Mouse (Mus musculus) CH12.LX (cell line): ENCODE measurements around the gene Plekhg2. TPM values are rescaled to one million over a fixed set of nuclear protein-coding genes. Genes with fewer than 3 reads are reported as not detected.
A peak's percentile ranks its signal among the peaks of the same experiment; 100 is the strongest.

Experiments used
- DNase-seq: peaks from one replicate; pipeline ENCODE4 v3.0.0-alpha.2; 2013; ENCODE audit errors: extremely low read depth
- H3K27ac ChIP-seq: 2 replicates; pipeline ENCODE4 v1.5.1; 2012; ENCODE audit warnings: low read depth, mild to moderate bottlenecking, control low read depth, moderate library complexity; ENCODE audit not compliant: insufficient read depth
- H3K27me3 ChIP-seq: replicated peaks from 2 replicates; pipeline ENCODE3; 2012; ENCODE audit warnings: inconsistent platforms
- H3K36me3 ChIP-seq, 2 experiments: replicated peaks in 1 of 2; 2 replicates each; pipeline versions ENCODE3 to v1.6.1; 2012; ENCODE audit warnings: inconsistent platforms in 1 of 2, low read length in 1 of 2, mild to moderate bottlenecking in 1 of 2, mixed read lengths in 1 of 2, moderate library complexity in 1 of 2; ENCODE audit not compliant: control insufficient read depth in 1 of 2, insufficient read depth in 1 of 2
- H3K4me1 ChIP-seq, 2 experiments: 2 replicates each; pipeline ENCODE4 v1.6.1; 2012; ENCODE audit warnings: inconsistent platforms in 1 of 2, moderate library complexity in 1 of 2; ENCODE audit not compliant: insufficient read depth in 2 of 2, control insufficient read depth in 1 of 2
- H3K4me2 ChIP-seq: 2 replicates; pipeline ENCODE4 v1.6.1; 2012; ENCODE audit warnings: low read depth, mild to moderate bottlenecking, control low read depth; ENCODE audit not compliant: poor library complexity, insufficient read depth, severe bottlenecking
- H3K4me3 ChIP-seq, 3 experiments: fragments of 150-350 bp in 1 of 3; sonication (generic) in 1 of 3; replicated peaks in 1 of 3; 2 replicates each; pipeline versions ENCODE3 to v1.5.1; 2011 to 2012; ENCODE audit warnings: low read depth in 2 of 3, low read length in 2 of 3, mild to moderate bottlenecking in 2 of 3, moderate library complexity in 2 of 3, control low read depth in 1 of 3, improper control_type of control experiment in 1 of 3, inconsistent platforms in 1 of 3, mixed read lengths in 1 of 3; ENCODE audit not compliant: poor library complexity in 1 of 3
- H3K79me2 ChIP-seq: replicated peaks from 2 replicates; pipeline ENCODE4 v1.6.1; 2012; ENCODE audit warnings: mild to moderate bottlenecking, moderate library complexity; ENCODE audit not compliant: control insufficient read depth, poor library complexity, insufficient read depth, severe bottlenecking; ENCODE audit errors: extremely low read depth
- H3K9ac ChIP-seq: 2 replicates; pipeline ENCODE4 v1.6.1; 2012; ENCODE audit warnings: low read depth, mild to moderate bottlenecking, control low read depth, moderate library complexity; ENCODE audit not compliant: insufficient read depth
- H3K9me3 ChIP-seq: replicated peaks from 2 replicates; pipeline ENCODE3; 2012; ENCODE audit warnings: low read length, inconsistent platforms, mixed read lengths
- BHLHE40 ChIP-seq: IDR thresholded peaks from 2 replicates; pipeline ENCODE4 v1.6.1; 2011; ENCODE audit warnings: mild to moderate bottlenecking, low read depth, low read length, improper control_type of control experiment
- CHD1 ChIP-seq: IDR thresholded peaks from 2 replicates; pipeline ENCODE4 v1.6.1; 2012; ENCODE audit warnings: low read depth, low read length, improper control_type of control experiment, inconsistent platforms
- CHD2 ChIP-seq: IDR thresholded peaks from 2 replicates; pipeline ENCODE4 v1.6.1; 2011; ENCODE audit warnings: low read length, improper control_type of control experiment
- E2F4 ChIP-seq: IDR thresholded peaks from 2 replicates; pipeline ENCODE4 v1.6.1; 2011; ENCODE audit warnings: low read depth, low read length, improper control_type of control experiment; ENCODE audit not compliant: insufficient replicate concordance
- ELF1 ChIP-seq: IDR thresholded peaks from 2 replicates; pipeline ENCODE4 v1.6.1; 2014; ENCODE audit warnings: low read depth, mild to moderate bottlenecking, inconsistent platforms, low read length, improper control_type of control experiment
- EP300 ChIP-seq: IDR thresholded peaks from 2 replicates; pipeline ENCODE4 v1.6.1; 2011; ENCODE audit warnings: low read length, improper control_type of control experiment
- HCFC1 ChIP-seq: IDR thresholded peaks from 2 replicates; pipeline ENCODE4 v1.6.1; 2012; ENCODE audit warnings: low read depth, mild to moderate bottlenecking, inconsistent platforms, low read length, improper control_type of control experiment
- IRF4 ChIP-seq: IDR thresholded peaks from 2 replicates; pipeline ENCODE4 v1.6.1; 2014; ENCODE audit warnings: low read depth, mild to moderate bottlenecking, inconsistent platforms, low read length, improper control_type of control experiment
- JUND ChIP-seq: conservative IDR thresholded peaks from 2 replicates; pipeline ENCODE4 v1.6.1; 2011; ENCODE audit warnings: low read depth, low read length, improper control_type of control experiment
- KAT2A ChIP-seq: IDR thresholded peaks from 2 replicates; pipeline ENCODE4 v1.6.1; 2012; ENCODE audit warnings: low read length, improper control_type of control experiment, inconsistent platforms; ENCODE audit not compliant: insufficient replicate concordance
- MAFK ChIP-seq: IDR thresholded peaks from 2 replicates; pipeline ENCODE4 v1.6.1; 2011; ENCODE audit warnings: low read length, improper control_type of control experiment; ENCODE audit not compliant: insufficient replicate concordance
- MAX ChIP-seq: IDR thresholded peaks from 2 replicates; pipeline ENCODE4 v1.6.1; 2011; ENCODE audit warnings: low read length, improper control_type of control experiment
- MAZ ChIP-seq: IDR thresholded peaks from 2 replicates; pipeline ENCODE4 v1.6.1; 2012; ENCODE audit warnings: low read depth, mild to moderate bottlenecking, inconsistent platforms, low read length, improper control_type of control experiment, moderate library complexity
- MEF2A ChIP-seq: IDR thresholded peaks from 2 replicates; pipeline ENCODE4 v1.6.1; 2014; ENCODE audit warnings: low read depth, mild to moderate bottlenecking, inconsistent platforms, low read length, improper control_type of control experiment, borderline replicate concordance
- MXI1 ChIP-seq: IDR thresholded peaks from 2 replicates; pipeline ENCODE4 v1.6.1; 2011; ENCODE audit warnings: mild to moderate bottlenecking, low read depth, low read length, improper control_type of control experiment
- MYC ChIP-seq: IDR thresholded peaks from 2 replicates; pipeline ENCODE4 v1.6.1; 2011; ENCODE audit warnings: low read depth, mild to moderate bottlenecking, improper control_type of control experiment, low read length
- NELFE ChIP-seq: IDR thresholded peaks from 2 replicates; pipeline ENCODE4 v1.6.1; 2011; ENCODE audit warnings: low read depth, low read length, improper control_type of control experiment
- NRF1 ChIP-seq: IDR thresholded peaks from 2 replicates; pipeline ENCODE4 v1.6.1; 2014; ENCODE audit warnings: low read depth, mild to moderate bottlenecking, inconsistent platforms, low read length, improper control_type of control experiment, moderate library complexity
- PAX5 ChIP-seq: IDR thresholded peaks from 2 replicates; pipeline ENCODE4 v1.6.1; 2012; ENCODE audit warnings: low read length, inconsistent platforms, mixed read lengths
- POLR2A ChIP-seq: IDR thresholded peaks from 2 replicates; pipeline ENCODE4 v1.6.1; 2011; ENCODE audit warnings: low read depth, mild to moderate bottlenecking, improper control_type of control experiment, low read length
- POLR2AphosphoS2 ChIP-seq: IDR thresholded peaks from 2 replicates; pipeline ENCODE4 v1.6.1; 2011; ENCODE audit warnings: low read depth, low read length, improper control_type of control experiment
- RAD21 ChIP-seq: IDR thresholded peaks from 2 replicates; pipeline ENCODE4 v1.6.1; 2011; ENCODE audit warnings: low read depth, mild to moderate bottlenecking, low read length, improper control_type of control experiment, moderate library complexity
- RCOR1 ChIP-seq: conservative IDR thresholded peaks from 2 replicates; pipeline ENCODE4 v1.6.1; 2012; ENCODE audit warnings: low read depth, mild to moderate bottlenecking, inconsistent platforms, low read length, improper control_type of control experiment
- SIN3A ChIP-seq: IDR thresholded peaks from 2 replicates; pipeline ENCODE4 v1.6.1; 2012; ENCODE audit warnings: low read length, improper control_type of control experiment, inconsistent platforms
- SMC3 ChIP-seq: IDR thresholded peaks from 2 replicates; pipeline ENCODE4 v1.6.1; 2011; ENCODE audit warnings: low read depth, low read length, improper control_type of control experiment
- TBP ChIP-seq: conservative IDR thresholded peaks from 2 replicates; pipeline ENCODE4 v1.6.1; 2011; ENCODE audit warnings: low read depth, low read length, improper control_type of control experiment
- TCF12 ChIP-seq: IDR thresholded peaks from 2 replicates; pipeline ENCODE4 v1.6.1; 2014; ENCODE audit warnings: low read depth, mild to moderate bottlenecking, inconsistent platforms, low read length, improper control_type of control experiment
- USF1 ChIP-seq: IDR thresholded peaks from 2 replicates; pipeline ENCODE4 v1.6.1; 2014; ENCODE audit warnings: low read depth, mild to moderate bottlenecking, inconsistent platforms, low read length, improper control_type of control experiment
- USF2 ChIP-seq: conservative IDR thresholded peaks from 2 replicates; pipeline ENCODE4 v1.6.1; 2011; ENCODE audit warnings: low read depth, low read length, improper control_type of control experiment
- ZKSCAN1 ChIP-seq: IDR thresholded peaks from 2 replicates; pipeline ENCODE4 v1.6.1; 2012; ENCODE audit warnings: low read depth, inconsistent platforms, low read length, improper control_type of control experiment, borderline replicate concordance
- ZMIZ1 ChIP-seq: IDR thresholded peaks from 2 replicates; pipeline ENCODE4 v1.6.1; 2012; ENCODE audit warnings: low read depth, mild to moderate bottlenecking, inconsistent platforms, low read length, improper control_type of control experiment
- dilution Hi-C: fragments of 300-500 bp; cut with MboI; formaldehyde crosslinking; loops from 2 replicates; pipeline ENCODE4 v1.14.3; 2020; ENCODE audit warnings: low sequenced_read_pairs; ENCODE audit not compliant: extremely low pct_unique_long_range_greater_than_20kb, extremely low pct_ligation_motif_present
- in situ Hi-C: fragments of 300-500 bp; cut with MboI; formaldehyde crosslinking; loops from 3 replicates; pipeline ENCODE4 v1.14.3; 2019; ENCODE audit warnings: low sequenced_read_pairs, low pct_ligation_motif_present, low pct_unique_long_range_greater_than_20kb, mixed read lengths
- polyA plus RNA-seq: library from polyadenylated mRNA; unstranded; fragments of >175 nt; gene quantifications from 2 replicates; pipeline ENCODE4 v1.2.1, GENCODE M21; 2012; ENCODE audit warnings: low read depth; ENCODE audit not compliant: insufficient read length
- total RNA-seq, 2 experiments: library from RNA; depleted of rRNA; stranded (reverse); fragments of 300-350 nt in 1 of 2; fragments of >200 nt in 1 of 2; gene quantifications; 2 replicates each; pipeline ENCODE4 v1.2.3; 2012 to 2014

The Plekhg2 gene
- total and polyA plus RNA-seq, 3 experiments: 0.39 to 5.5 (median 4.7) TPM

GRCm38 (mm10) chr7:28318036-28318435, 54.4 kb downstream of the Plekhg2 start:
- TF ChIP-seq USF2 (no peak), EP300 (no peak), JUND (no peak), MAFK (no peak), TBP (no peak), BHLHE40 (no peak), ZKSCAN1 (no peak), RCOR1 (no peak), ELF1 (no peak), CHD1 (no peak), PAX5 (no peak), USF1 (no peak), SIN3A (no peak), MAX (no peak)
- no peak overlapping the region for H3K9ac ChIP-seq
- H3K4me3 ChIP-seq: no peak overlapping the region
- no peak overlapping the region for H3K27ac ChIP-seq
- no peaks in the 10 kb centered on the region for H3K27me3 ChIP-seq
- no peaks in the 10 kb centered on the region for H3K79me2 ChIP-seq
- peaks cover 0 to under 1% of the 10 kb centered on the region in 2 experiments; a peak in 1 of 4 replicates for H3K4me1 ChIP-seq
- no peak for DNase-seq
- no peak overlapping the region for H3K4me2 ChIP-seq
- peaks cover 84 to 90% of the 10 kb centered on the region in 2 experiments for H3K36me3 ChIP-seq
- in situ Hi-C loops: no loop called here
- dilution Hi-C loops: no loop called here
- no peaks in the 10 kb centered on the region for H3K9me3 ChIP-seq

GRCm38 (mm10) chr7:28311926-28312543, 60.4 kb downstream of the Plekhg2 start, which contains the start of gene Timm50:
Timm50 (minus strand) TSS chr7:28312072.
- no peaks in the 10 kb centered on the region for H3K27me3 ChIP-seq
- peaks cover 55 to 66% of the 10 kb centered on the region in 2 experiments for H3K36me3 ChIP-seq
- peaks cover 3 to 12% of the 10 kb centered on the region in 2 experiments; a peak in 3 of 4 replicates for H3K4me1 ChIP-seq
- H3K9ac ChIP-seq: peak within 1 kb of the TSS; percentile 90
- peak within 1 kb of the TSS; percentile 87 to 94 (median 87) for H3K4me3 ChIP-seq
- peak; percentile 94 for DNase-seq
- dilution Hi-C loops (no loop called here), in situ Hi-C loops (no loop called here)
- no peaks in the 10 kb centered on the region for H3K9me3 ChIP-seq
- H3K4me2 ChIP-seq: peak within 1 kb of the TSS; percentile 91
- H3K27ac ChIP-seq: no peak within 1 kb of the TSS
- peaks cover 17% of the 10 kb centered on the region for H3K79me2 ChIP-seq
- TF ChIP-seq SMC3 (no peak), JUND (no peak), KAT2A (peak; percentile 82; the same call in 1 of the 2 replicates), MXI1 (peak; percentile 86; the same call in 1 of the 2 replicates), NELFE (peak; percentile 90), TCF12 (peak; percentile 95), SIN3A (peak; percentile 95), E2F4 (peak; percentile 98), MAX (peak; percentile 65; the same call in 1 of the 2 replicates), USF2 (no peak), POLR2AphosphoS2 (peak; percentile 61; the same call in 1 of the 2 replicates), ELF1 (peak; percentile 65; the same call in 1 of the 2 replicates), MYC (peak; percentile 76), MAZ (0 out of 2 replicates have a peak, but pooled peaks have one; percentile 23), RAD21 (no peak), TBP (peak; percentile 82), POLR2A (peak; percentile 90), HCFC1 (peak; percentile 88), ZMIZ1 (peak; percentile 75; the same call in 1 of the 2 replicates), IRF4 (0 out of 2 replicates have a peak, but pooled peaks have one; percentile 43), MEF2A (peak; percentile 42; the same call in 1 of the 2 replicates), NRF1 (peak; percentile 68), CHD2 (peak; percentile 76; the same call in 1 of the 2 replicates), USF1 (no peak), BHLHE40 (no peak)
